Mouse (Mus musculus): ENCODE measurements at regions not wholly inside any gene's neighbourhood (a gene's known extent, or its start where the extent isn't known, plus 50 kb on each side); places are given as distances from the start of the nearest gene placed in this dataset.

DNA sequence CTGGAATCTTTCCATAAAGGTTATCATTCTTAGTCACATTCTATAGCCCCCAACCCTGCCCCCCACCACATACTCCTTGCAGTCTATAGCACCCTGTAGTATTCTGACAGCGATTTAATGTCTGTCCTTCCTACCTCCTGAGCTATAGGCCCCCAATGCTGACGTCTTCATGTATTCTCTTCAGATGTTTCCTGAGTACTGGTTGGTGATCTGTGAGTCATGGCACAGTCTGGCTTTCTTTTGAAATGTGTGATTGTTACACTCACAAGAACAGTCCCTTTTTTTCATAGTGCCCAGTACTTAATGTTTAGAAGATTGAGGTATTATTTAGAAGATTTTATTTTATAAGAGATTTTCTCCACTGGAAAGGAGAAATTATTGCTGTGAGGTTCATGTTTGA lies 634.6 kb upstream of the Zeb2 start:
- Histone ChIP-seq H3K4me1 (ENCODE audit: control insufficient read depth in 1 of 2, insufficient read depth in 2 of 2, low read length in 2 of 2) (no peaks in the 10 kb centered on the region), H3K4me3 (ENCODE audit: control insufficient read depth in 1 of 2, insufficient read depth in 1 of 2, low read depth in 2 of 2, low read length in 2 of 2) (no peak overlapping the region), H3K9ac (ENCODE audit: control insufficient read depth, low read depth, low read length, poor library complexity, severe bottlenecking) (no peak overlapping the region), H3K27me3 (ENCODE audit: control insufficient read depth in 1 of 2, insufficient read depth in 2 of 2, low read length in 2 of 2) (no peaks in the 10 kb centered on the region), H3K79me2 (ENCODE audit: control insufficient read depth, insufficient read depth, low read length, poor library complexity) (no peaks in the 10 kb centered on the region), H3K27ac (ENCODE audit: control insufficient read depth, low read depth, low read length) (no peak overlapping the region), H3K36me3 (ENCODE audit: control insufficient read depth in 1 of 2, insufficient read depth in 2 of 2, low read length in 2 of 2) (no peaks in the 10 kb centered on the region), H3K9me3 (replicated peaks; ENCODE audit: insufficient read depth, low read length) (no peaks in the 10 kb centered on the region)
- TF ChIP-seq MYB (IDR thresholded peaks at IDR 0.05; ENCODE audit: low read depth, low read length) (no peak), UBTF (IDR thresholded peaks at IDR 0.05; ENCODE audit: borderline replicate concordance, insufficient read depth, low read depth, low read length) (no peak), MAFK (IDR thresholded peaks at IDR 0.05; ENCODE audit: borderline replicate concordance, low read depth, low read length) (no peak), HCFC1 (IDR thresholded peaks at IDR 0.05; ENCODE audit: low read depth, low read length) (no peak), MXI1 (IDR thresholded peaks at IDR 0.05; ENCODE audit: low read depth, low read length) (no peak), GATA1 (IDR thresholded peaks at IDR 0.05; ENCODE audit: low read depth, low read length) (no peak), E2F4 (IDR thresholded peaks at IDR 0.05; ENCODE audit: borderline replicate concordance, low read depth, low read length) (no peak), ETS1 (IDR thresholded peaks at IDR 0.05; ENCODE audit: low read depth, low read length) (no peak), SMC3 (IDR thresholded peaks at IDR 0.05; ENCODE audit: low read depth, low read length) (no peak), CHD2 (IDR thresholded peaks at IDR 0.05; ENCODE audit: low read length) (no peak), SIN3A (IDR thresholded peaks at IDR 0.05; ENCODE audit: low read length) (no peak)
- DNase-seq (ENCODE audit: low read depth, low spot score) = no peak

- Histone ChIP-seq H3K36me3 (ENCODE audit: control insufficient read depth in 1 of 2, insufficient read depth in 2 of 2, low read length in 2 of 2) (no peaks in the 10 kb centered on the region), H3K9ac (ENCODE audit: control insufficient read depth, low read depth, low read length, poor library complexity, severe bottlenecking) (no peak overlapping the region), H3K4me1 (ENCODE audit: control insufficient read depth in 1 of 2, insufficient read depth in 2 of 2, low read length in 2 of 2) (no peaks in the 10 kb centered on the region), H3K27me3 (ENCODE audit: control insufficient read depth in 1 of 2, insufficient read depth in 2 of 2, low read length in 2 of 2) (no peaks in the 10 kb centered on the region), H3K79me2 (ENCODE audit: control insufficient read depth, insufficient read depth, low read length, poor library complexity) (no peaks in the 10 kb centered on the region), H3K9me3 (replicated peaks; ENCODE audit: insufficient read depth, low read length) (no peaks in the 10 kb centered on the region), H3K27ac (ENCODE audit: control insufficient read depth, low read depth, low read length) (no peak overlapping the region), H3K4me3 (ENCODE audit: control insufficient read depth in 1 of 2, insufficient read depth in 1 of 2, low read depth in 2 of 2, low read length in 2 of 2) (no peak overlapping the region)
- DNase-seq (ENCODE audit: low read depth, low spot score) = no peak
- TF ChIP-seq EP300 (IDR thresholded peaks at IDR 0.05; ENCODE audit: low read depth in 1 of 2, low read length in 2 of 2) (no peak), CHD1 (IDR thresholded peaks at IDR 0.05; ENCODE audit: low read depth, low read length) (no peak), MYC (IDR thresholded peaks at IDR 0.05; ENCODE audit: low read depth, low read length) (no peak), E2F4 (IDR thresholded peaks at IDR 0.05; ENCODE audit: borderline replicate concordance, low read depth, low read length) (no peak), JUND (IDR thresholded peaks at IDR 0.05; ENCODE audit: low read depth, low read length) (no peak), KAT2A (conservative IDR thresholded peaks at IDR 0.05; ENCODE audit: low read depth, low read length) (no peak), MEF2A (IDR thresholded peaks at IDR 0.05; ENCODE audit: extremely low read depth, insufficient replicate concordance, low read depth, low read length, poor library complexity, severe bottlenecking) (no peak), ZKSCAN1 (IDR thresholded peaks at IDR 0.05; ENCODE audit: low read depth, low read length) (no peak), POLR2AphosphoS2 (IDR thresholded peaks at IDR 0.05; ENCODE audit: low read length) (no peak), ELF1 (IDR thresholded peaks at IDR 0.05; ENCODE audit: low read depth, low read length) (no peak), USF2 (IDR thresholded peaks at IDR 0.05; ENCODE audit: borderline replicate concordance in 1 of 2, insufficient read depth in 1 of 2, low read depth in 1 of 2, low read length in 2 of 2) (no peak), NRF1 (IDR thresholded peaks at IDR 0.05; ENCODE audit: insufficient read depth, low read depth, low read length, poor library complexity, severe bottlenecking) (no peak), HCFC1 (IDR thresholded peaks at IDR 0.05; ENCODE audit: low read depth, low read length) (no peak), RAD21 (IDR thresholded peaks at IDR 0.05; ENCODE audit: low read depth, low read length) (no peak), POLR2A (IDR thresholded peaks at IDR 0.05; ENCODE audit: control insufficient read depth in 1 of 2, insufficient read depth in 1 of 2, low read depth in 1 of 2, low read length in 2 of 2, poor library complexity in 1 of 2) (no peak)
Measured at GRCm38 (mm10) chr2:45749379-45749778, 632.2 kb upstream of the Zeb2 start.
